Mouse (Mus musculus) C2C12 (cell line): Measurements from ENCODE around the gene Msrb3. TPM values are rescaled to one million over a fixed set of nuclear protein-coding genes. Genes with fewer than 3 reads are reported as not detected.

Experiments used
- H3K27me3 ChIP-seq: one replicate; pipeline ENCODE4 v1.6.1; 2011; ENCODE audit not compliant: control insufficient read depth, insufficient read depth, insufficient read length
- H3K36me3 ChIP-seq: one replicate; pipeline ENCODE4 v1.6.1; 2011; ENCODE audit not compliant: control insufficient read depth, insufficient read depth
- H3K4me3 ChIP-seq: one replicate; pipeline ENCODE4 v1.5.1; 2011; ENCODE audit warnings: mild to moderate bottlenecking, control low read depth; ENCODE audit not compliant: poor library complexity, insufficient read depth, severe bottlenecking
- H3K79me2 ChIP-seq: one replicate; pipeline ENCODE4 v1.6.1; 2011; ENCODE audit not compliant: control insufficient read depth, insufficient read depth
- H3K79me3 ChIP-seq: one replicate; pipeline ENCODE4 v1.6.1; 2011; ENCODE audit warnings: low read depth, control low read depth
- H3ac ChIP-seq: one replicate; pipeline ENCODE3; 2011; ENCODE audit warnings: low read depth; ENCODE audit not compliant: control insufficient read depth, insufficient read length
- CEBPB ChIP-seq: IDR thresholded peaks from one replicate; pipeline ENCODE4 v1.6.1; 2011; ENCODE audit warnings: low read depth, mild to moderate bottlenecking, control low read depth, moderate library complexity
- CTCF ChIP-seq: IDR thresholded peaks from one replicate; pipeline ENCODE4 v1.5.1; 2011; ENCODE audit not compliant: control insufficient read depth, insufficient read depth, insufficient read length
- FOSL1 ChIP-seq: IDR thresholded peaks from one replicate; pipeline ENCODE4 v1.8.0; 2011; ENCODE audit warnings: mild to moderate bottlenecking, low read length; ENCODE audit not compliant: poor library complexity, insufficient read depth, severe bottlenecking
- MAX ChIP-seq: IDR thresholded peaks from one replicate; pipeline ENCODE4 v1.6.1; 2011; ENCODE audit warnings: mild to moderate bottlenecking, control low read depth
- MYOD1 ChIP-seq: IDR thresholded peaks from one replicate; pipeline ENCODE4 v1.6.1; 2011; ENCODE audit warnings: low read depth; ENCODE audit not compliant: control insufficient read depth, insufficient read length
- MYOG ChIP-seq: IDR thresholded peaks from one replicate; pipeline ENCODE4 v1.6.1; 2011; ENCODE audit not compliant: control insufficient read depth, insufficient read length; ENCODE audit errors: extremely low read depth
- USF1 ChIP-seq: IDR thresholded peaks from one replicate; pipeline ENCODE4 v1.6.1; 2011; ENCODE audit warnings: low read depth, mild to moderate bottlenecking, control low read depth, moderate library complexity
- polyA plus RNA-seq: library from polyadenylated mRNA; unstranded; fragments of >200 nt; fragmentation: generic; extraction: Trizol; gene quantifications from one replicate; pipeline ENCODE4 v1.2.1, GENCODE M21; 2012; ENCODE audit warnings: missing spikeins

Gene Msrb3
- polyA plus RNA-seq, 1 experiment: 13.3 TPM

GRCm38 (mm10) chr10:120815290-120815689 is 83.6 kb downstream of the Msrb3 start:
- Histone ChIP-seq H3K79me3 (no peaks in the 10 kb centered on the region), H3K79me2 (no peaks in the 10 kb centered on the region), H3K27me3 (no peaks in the 10 kb centered on the region), H3K36me3 (no peaks in the 10 kb centered on the region), H3ac (no peak overlapping the region), H3K4me3 (no peak overlapping the region)
- no peak for TF ChIP-seq FOSL1
- TF ChIP-seq MYOD1: no peak
- TF ChIP-seq USF1: no peak
- TF ChIP-seq MAX: no peak
- TF ChIP-seq MYOG: no peak
- no peak for TF ChIP-seq CTCF
- no peak for TF ChIP-seq CEBPB

- H3ac ChIP-seq: no peak overlapping the region
- H3K27me3 ChIP-seq: no peaks in the 10 kb centered on the region
- H3K36me3 ChIP-seq: no peaks in the 10 kb centered on the region
- H3K79me3 ChIP-seq: no peaks in the 10 kb centered on the region
- no peak overlapping the region for H3K4me3 ChIP-seq
- no peak for TF ChIP-seq USF1
- TF ChIP-seq MAX: no peak
- no peak for TF ChIP-seq FOSL1
- TF ChIP-seq CTCF: no peak
- no peak for TF ChIP-seq MYOD1
- no peak for TF ChIP-seq CEBPB
- no peak for TF ChIP-seq MYOG
- H3K79me2 ChIP-seq: no peaks in the 10 kb centered on the region
Observed at GRCm38 (mm10) chr10:120811796-120812443, 87.0 kb downstream of the Msrb3 start.

- Histone ChIP-seq H3ac (no peak overlapping the region), H3K79me3 (no peaks in the 10 kb centered on the region), H3K79me2 (no peaks in the 10 kb centered on the region), H3K36me3 (no peaks in the 10 kb centered on the region), H3K27me3 (no peaks in the 10 kb centered on the region), H3K4me3 (no peak overlapping the region)
- TF ChIP-seq FOSL1: no peak
- no peak for TF ChIP-seq CEBPB
- TF ChIP-seq MAX: no peak
- TF ChIP-seq MYOD1: no peak
Observed at GRCm38 (mm10) chr10:120810832-120811571, 87.9 kb downstream of the Msrb3 start.

GRCm38 (mm10) chr10:120810053-120810696 is 88.7 kb downstream of the Msrb3 start:
- Histone ChIP-seq H3K79me2 (no peaks in the 10 kb centered on the region), H3K27me3 (no peaks in the 10 kb centered on the region), H3K79me3 (no peaks in the 10 kb centered on the region), H3ac (no peak overlapping the region), H3K36me3 (no peaks in the 10 kb centered on the region), H3K4me3 (no peak overlapping the region)
- TF ChIP-seq CTCF (no peak), USF1 (no peak), MYOD1 (no peak), FOSL1 (peak; percentile 66), MAX (peak; percentile 45), MYOG (no peak), CEBPB (peak; percentile 18)

GRCm38 (mm10) chr10:120808167-120808566 is 90.7 kb downstream of the Msrb3 start:
- Histone ChIP-seq H3K79me2 (no peaks in the 10 kb centered on the region), H3K79me3 (no peaks in the 10 kb centered on the region)
- TF ChIP-seq CEBPB: no peak
- TF ChIP-seq CTCF: no peak
- TF ChIP-seq FOSL1: no peak
- no peak for TF ChIP-seq MYOD1
- TF ChIP-seq MYOG: no peak
- no peak for TF ChIP-seq MAX
- no peak for TF ChIP-seq USF1

More at GRCm38 (mm10) chr10:120808167-120808566, 90.7 kb downstream of the Msrb3 start:
- no peaks in the 10 kb centered on the region for H3K36me3 ChIP-seq
- no peaks in the 10 kb centered on the region for H3K27me3 ChIP-seq
- no peak overlapping the region for H3K4me3 ChIP-seq
- H3ac ChIP-seq: no peak overlapping the region
